Mouse (Mus musculus): ENCODE data around the gene Fam216a. TPM values are rescaled to one million over a fixed set of nuclear protein-coding genes. Genes with fewer than 3 reads are reported as not detected.
"Not testable (repeated sequence)": the region's sequence is repeated elsewhere in the genome, so short reads cannot be mapped to it uniquely, and the experiment has no call there.

Gene Fam216a
- polyA plus RNA-seq (2015; fragmentation: Nextera tagmentation; extraction: Ambion mirVana): 16.9 and 19.1 TPM in 2 replicates

- H3K4me3 ChIP-seq (replicated peaks): peak within 1 kb of the TSS; percentile 90
- no peaks in the 10 kb centered on the region for H3K9me3 ChIP-seq (replicated peaks)
- H3K4me2 ChIP-seq: peak within 1 kb of the TSS; percentile 86
- peak; percentile 93 for ATAC-seq (ENCODE audit: insufficient read depth)
- H3K27ac ChIP-seq (replicated peaks): peak within 1 kb of the TSS; percentile 97
- peaks cover 39% of the 10 kb centered on the region for H3K36me3 ChIP-seq (replicated peaks)
- peak within 1 kb of the TSS; percentile 82 for H3K9ac ChIP-seq
- H3K4me1 ChIP-seq (replicated peaks): peaks cover 27% of the 10 kb centered on the region
- no peaks in the 10 kb centered on the region for H3K27me3 ChIP-seq
- under 1% methylated on average over 53 of the region's 53 CpGs for WGBS (ENCODE audit: insufficient replicate concordance)
Measured at GRCm38 (mm10) chr5:122372192-122372769, at the start of gene Fam216a. Gene Fam216a (minus strand): TSS chr5:122372364.

- Histone ChIP-seq H3K4me1 (replicated peaks) (peaks cover 28% of the 10 kb centered on the region), H3K4me2 (peak within 1 kb of the TSS; percentile 94), H3K27me3 (no peaks in the 10 kb centered on the region), H3K9me3 (replicated peaks) (no peaks in the 10 kb centered on the region), H3K36me3 (replicated peaks) (peaks cover 11% of the 10 kb centered on the region; the same call in 1 of the 2 replicates), H3K9ac (peak within 1 kb of the TSS; percentile 91), H3K4me3 (replicated peaks) (peak within 1 kb of the TSS; percentile 94), H3K27ac (replicated peaks) (peak within 1 kb of the TSS; percentile 78)
- 0 out of 2 replicates have a peak, but pooled peaks have one; percentile 10 for ATAC-seq (ENCODE audit: insufficient read depth)
- WGBS (ENCODE audit: insufficient replicate concordance): 14% methylated on average over 17 of the region's 17 CpGs
Measured at GRCm38 (mm10) chr5:122421271-122422068, 49.3 kb upstream of the Fam216a start, which contains the start of gene Anapc7. Gene Anapc7 (plus strand): TSS chr5:122421693.

- H3K27me3 ChIP-seq; H3K9me3 ChIP-seq (replicated peaks); H3K9ac ChIP-seq; ATAC-seq (ENCODE audit: insufficient read depth); H3K36me3 ChIP-seq (replicated peaks); H3K4me3 ChIP-seq (replicated peaks); H3K27ac ChIP-seq (replicated peaks): not testable (repeated sequence)
- H3K4me1 ChIP-seq (replicated peaks): peaks cover 28% of the 10 kb centered on the region
- WGBS (ENCODE audit: insufficient replicate concordance): 43% methylated on average over 4 of the region's 4 CpGs
- peak overlapping the region; percentile 94; the same call in 1 of the 2 replicates for H3K4me2 ChIP-seq
Measured at GRCm38 (mm10) chr5:122420676-122421075, 48.5 kb upstream of the Fam216a start.

GRCm38 (mm10) chr5:122415465-122415864 is 43.3 kb upstream of the Fam216a start:
- H3K4me3 ChIP-seq (replicated peaks): no peak overlapping the region
- 74% methylated on average over 12 of the region's 12 CpGs for WGBS (ENCODE audit: insufficient replicate concordance)
- no peak overlapping the region for H3K27ac ChIP-seq (replicated peaks)
- H3K9ac ChIP-seq: no peak overlapping the region
- H3K4me1 ChIP-seq (replicated peaks): no peaks in the 10 kb centered on the region
- no peak for ATAC-seq (ENCODE audit: insufficient read depth)
- H3K27me3 ChIP-seq: no peaks in the 10 kb centered on the region
- H3K36me3 ChIP-seq (replicated peaks): no peaks in the 10 kb centered on the region
- no peaks in the 10 kb centered on the region for H3K9me3 ChIP-seq (replicated peaks)
- H3K4me2 ChIP-seq: no peak overlapping the region

GRCm38 (mm10) chr5:122414351-122414750 is 42.2 kb upstream of the Fam216a start:
- no peak overlapping the region for H3K4me3 ChIP-seq (replicated peaks)
- 74% methylated on average over 5 of the region's 5 CpGs for WGBS (ENCODE audit: insufficient replicate concordance)
- H3K36me3 ChIP-seq (replicated peaks): peaks cover 11% of the 10 kb centered on the region
- H3K4me1 ChIP-seq (replicated peaks): no peaks in the 10 kb centered on the region
- ATAC-seq (ENCODE audit: insufficient read depth): no peak
- no peaks in the 10 kb centered on the region for H3K9me3 ChIP-seq (replicated peaks)
- no peak overlapping the region for H3K4me2 ChIP-seq
- H3K27ac ChIP-seq (replicated peaks): no peak overlapping the region
- no peaks in the 10 kb centered on the region for H3K27me3 ChIP-seq
- no peak overlapping the region for H3K9ac ChIP-seq

- H3K4me1 ChIP-seq (replicated peaks): no peaks in the 10 kb centered on the region
- H3K9ac ChIP-seq: no peak overlapping the region
- no peaks in the 10 kb centered on the region for H3K27me3 ChIP-seq
- WGBS (ENCODE audit: insufficient replicate concordance): 50% methylated on average over 6 of the region's 6 CpGs
- H3K9me3 ChIP-seq (replicated peaks): no peaks in the 10 kb centered on the region
- H3K4me2 ChIP-seq: no peak overlapping the region
- H3K4me3 ChIP-seq (replicated peaks): no peak overlapping the region
- H3K27ac ChIP-seq (replicated peaks): no peak overlapping the region
- ATAC-seq (ENCODE audit: insufficient read depth): no peak
- H3K36me3 ChIP-seq (replicated peaks): peaks cover 13% of the 10 kb centered on the region
Measured at GRCm38 (mm10) chr5:122412826-122413225, 40.7 kb upstream of the Fam216a start.

- Histone ChIP-seq H3K9me3 (replicated peaks) (no peaks in the 10 kb centered on the region), H3K9ac (no peak overlapping the region), H3K27me3 (no peaks in the 10 kb centered on the region), H3K4me2 (no peak overlapping the region), H3K36me3 (replicated peaks) (peaks cover 21% of the 10 kb centered on the region), H3K4me3 (replicated peaks) (no peak overlapping the region), H3K4me1 (replicated peaks) (no peaks in the 10 kb centered on the region), H3K27ac (replicated peaks) (no peak overlapping the region)
- 73% methylated on average over 5 of the region's 5 CpGs for WGBS (ENCODE audit: insufficient replicate concordance)
- no peak for ATAC-seq (ENCODE audit: insufficient read depth)
Measured at GRCm38 (mm10) chr5:122411892-122412291, 39.7 kb upstream of the Fam216a start.

- WGBS (ENCODE audit: insufficient replicate concordance): 81% methylated on average over 19 of the region's 19 CpGs
- peaks cover 40% of the 10 kb centered on the region for H3K36me3 ChIP-seq (replicated peaks)
- H3K4me3 ChIP-seq (replicated peaks): no peak overlapping the region
- H3K9me3 ChIP-seq (replicated peaks): no peaks in the 10 kb centered on the region
- no peaks in the 10 kb centered on the region for H3K4me1 ChIP-seq (replicated peaks)
- no peak for ATAC-seq (ENCODE audit: insufficient read depth)
- H3K27ac ChIP-seq (replicated peaks): no peak overlapping the region
- H3K27me3 ChIP-seq: no peaks in the 10 kb centered on the region
- H3K4me2 ChIP-seq: no peak overlapping the region
- no peak overlapping the region for H3K9ac ChIP-seq
Measured at GRCm38 (mm10) chr5:122409692-122410645, 37.8 kb upstream of the Fam216a start.

GRCm38 (mm10) chr5:122405537-122405936 is 33.4 kb upstream of the Fam216a start:
- H3K9ac ChIP-seq: no peak overlapping the region
- no peak overlapping the region for H3K27ac ChIP-seq (replicated peaks)
- H3K27me3 ChIP-seq: no peaks in the 10 kb centered on the region
- H3K4me2 ChIP-seq: no peak overlapping the region
- ATAC-seq (ENCODE audit: insufficient read depth): peak; percentile 66; the same call in 1 of the 2 replicates
- H3K36me3 ChIP-seq (replicated peaks): peaks cover 84% of the 10 kb centered on the region
- H3K4me3 ChIP-seq (replicated peaks): no peak overlapping the region
- H3K4me1 ChIP-seq (replicated peaks): 0 out of 2 replicates have a peak, but pooled peaks cover 6% of the 10 kb centered on the region
- H3K9me3 ChIP-seq (replicated peaks): no peaks in the 10 kb centered on the region
- 78% methylated on average over 10 of the region's 10 CpGs for WGBS (ENCODE audit: insufficient replicate concordance)

- H3K9ac ChIP-seq: no peak overlapping the region
- peaks cover 9% of the 10 kb centered on the region; the same call in 1 of the 2 replicates for H3K4me1 ChIP-seq (replicated peaks)
- no peaks in the 10 kb centered on the region for H3K27me3 ChIP-seq
- 88% methylated on average over 12 of the region's 12 CpGs for WGBS (ENCODE audit: insufficient replicate concordance)
- no peaks in the 10 kb centered on the region for H3K9me3 ChIP-seq (replicated peaks)
- ATAC-seq (ENCODE audit: insufficient read depth): no peak
- H3K4me2 ChIP-seq: no peak overlapping the region
- H3K27ac ChIP-seq (replicated peaks): no peak overlapping the region
- H3K4me3 ChIP-seq (replicated peaks): no peak overlapping the region
- H3K36me3 ChIP-seq (replicated peaks): peaks cover 90% of the 10 kb centered on the region
Measured at GRCm38 (mm10) chr5:122403362-122403761, 31.2 kb upstream of the Fam216a start.
